Mouse (Mus musculus) myocyte (in vitro differentiated cells): ENCODE results near the gene Hist1h4j.

Experiments
- MAX ChIP-seq: IDR thresholded peaks from one replicate; pipeline ENCODE4 v1.6.1; 2011; ENCODE audit warnings: low read depth, mild to moderate bottlenecking, control low read depth
- MYOD1 ChIP-seq, 3 experiments: IDR thresholded peaks; one replicate each; pipeline ENCODE4 v1.6.1; 2011; ENCODE audit warnings: control low read depth in 2 of 3, low read depth in 2 of 3, mild to moderate bottlenecking in 2 of 3, moderate library complexity in 1 of 3; ENCODE audit not compliant: insufficient read length in 2 of 3, control insufficient read depth in 1 of 3
- MYOG ChIP-seq, 3 experiments: IDR thresholded peaks; one replicate each; pipeline ENCODE4 v1.6.1; 2011; ENCODE audit warnings: control low read depth in 2 of 3, low read depth in 2 of 3, mild to moderate bottlenecking in 2 of 3; ENCODE audit not compliant: insufficient read length in 2 of 3, control insufficient read depth in 1 of 3, insufficient read depth in 1 of 3
- POLR2AphosphoS2 ChIP-seq: IDR thresholded peaks from one replicate; pipeline ENCODE4 v1.6.1; 2011; ENCODE audit warnings: low read depth, control low read depth; ENCODE audit not compliant: insufficient read length
- TCF12 ChIP-seq: IDR thresholded peaks from one replicate; pipeline ENCODE4 v1.6.1; 2011; ENCODE audit warnings: mild to moderate bottlenecking, control low read depth; ENCODE audit not compliant: poor library complexity, insufficient read depth, severe bottlenecking

GRCm38 (mm10) chr13:21751827-21752226, 17.0 kb downstream of the Hist1h4j start:
- TF ChIP-seq MYOD1 (IDR thresholded peaks at IDR 0.05; ENCODE audit: control insufficient read depth in 1 of 3, insufficient read length in 2 of 3, low read depth in 2 of 3) (no peak), TCF12 (no peak), MYOG (IDR thresholded peaks at IDR 0.05; ENCODE audit: control insufficient read depth in 1 of 3, insufficient read depth in 1 of 3, insufficient read length in 2 of 3, low read depth in 2 of 3) (no peak), MAX (no peak), POLR2AphosphoS2 (no peak)
